Mouse (Mus musculus): ENCODE results near the gene Pank2.

DNA sequence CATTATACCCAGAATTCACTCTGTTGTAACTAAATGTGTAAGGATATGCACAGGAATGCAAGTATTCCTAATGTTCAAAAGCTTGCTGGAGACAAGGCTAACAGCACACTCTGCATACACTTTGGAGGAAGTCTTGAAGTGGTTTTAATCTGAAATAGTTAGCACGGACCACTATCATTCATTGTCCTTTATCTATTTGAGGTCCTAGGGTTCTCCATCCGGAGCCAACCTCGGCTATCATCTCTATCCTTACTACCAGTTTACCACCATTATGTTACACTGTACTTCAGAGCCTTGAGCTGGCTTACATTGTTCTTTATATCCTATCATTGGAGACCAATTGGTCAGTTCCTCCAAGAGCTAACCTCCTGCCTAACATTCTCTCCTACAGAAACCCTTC, 35.1 kb upstream of the Pank2 start:
- TF ChIP-seq CTCF (IDR thresholded peaks at IDR 0.05; ENCODE audit: control insufficient read depth, insufficient read depth, insufficient replicate concordance, low read depth, low read length) (no peak), POLR2A (IDR thresholded peaks at IDR 0.05; ENCODE audit: control insufficient read depth, low read depth, low read length) (no peak)

Measured in testis, adult 2 months (tissue).